Mouse (Mus musculus) thymus, adult 2 months (tissue): Measurements from ENCODE around the gene Nemf.

Source experiments
- CTCF ChIP-seq: fragments of 200-500 bp; IDR thresholded peaks from 2 replicates; pipeline ENCODE4 v1.5.1; 2012; ENCODE audit warnings: mild to moderate bottlenecking, control low read depth, low read length, moderate library complexity, borderline replicate concordance; ENCODE audit not compliant: control insufficient read depth, poor library complexity, insufficient read depth; ENCODE audit errors: extremely low read depth
- POLR2A ChIP-seq: fragments of 200-500 bp; IDR thresholded peaks from 2 replicates; pipeline ENCODE4 v1.6.1; 2012; ENCODE audit warnings: mild to moderate bottlenecking, low read length, control low read depth, moderate library complexity; ENCODE audit not compliant: control insufficient read depth, poor library complexity, insufficient read depth; ENCODE audit errors: extremely low read depth

DNA sequence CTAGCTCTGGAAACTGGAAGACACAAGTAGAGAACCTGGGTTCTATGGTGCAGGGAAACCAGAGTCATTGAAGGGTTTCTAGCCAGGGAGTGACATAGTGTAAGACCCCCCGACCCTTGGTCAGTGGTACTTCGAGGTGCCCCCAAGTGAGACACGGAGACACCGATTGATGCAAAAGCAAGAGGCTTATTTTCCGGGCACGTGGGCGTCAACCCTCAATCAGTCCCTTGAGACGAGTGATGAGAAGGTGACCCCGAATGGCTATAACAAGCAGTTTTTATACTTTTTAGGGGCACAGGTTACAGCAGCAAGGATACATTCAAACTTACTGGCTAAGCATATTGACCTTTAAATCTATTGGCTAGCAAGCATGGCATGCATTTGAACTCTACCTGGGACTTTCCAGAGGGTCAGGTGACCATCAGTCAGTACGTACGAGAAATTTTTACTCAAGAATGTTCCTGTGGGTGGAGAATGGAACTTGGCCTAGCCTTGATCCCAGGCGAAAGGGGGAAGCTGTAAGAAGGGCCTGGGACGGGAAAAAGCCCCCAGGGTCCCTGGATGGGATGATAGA is 45.7 kb upstream of the Nemf start:
- TF ChIP-seq CTCF (no peak), POLR2A (no peak)
